Comparison of ENCODE assay signal across 16 mouse cellular contexts in genomic region chr11:27672436-27672835, GRCm38 (mm10).
"Had no signal": no experiment of that assay in that cellular context is flagged by ENCODE, and none has a peak within 500 bp of the region (broad histone marks: within the 10 kb centered on the region; RNA-seq: fewer than 3 reads in every experiment).

No protein-coding gene starts in this region.

- H3K36me3 ChIP-seq: neural tube, embryonic 13.5 days; neural tube, embryonic 15.5 days; stomach, embryonic 15.5 days had no signal

- H3K9ac ChIP-seq: neural tube, embryonic 13.5 days; neural tube, embryonic 15.5 days; stomach, embryonic 15.5 days had no signal

- H3K27me3 ChIP-seq: neural tube, embryonic 13.5 days; neural tube, embryonic 15.5 days; stomach, embryonic 15.5 days had no signal

- H3K4me2 ChIP-seq: neural tube, embryonic 13.5 days; neural tube, embryonic 15.5 days; stomach, embryonic 15.5 days had no signal

- H3K4me3 ChIP-seq: neural tube, embryonic 13.5 days; neural tube, embryonic 15.5 days; stomach, embryonic 15.5 days had no signal

- DNase-seq: retina, postnatal 1 day; right cerebral cortex, adult 18-20 months; right cerebral cortex, postnatal 14 days; right cerebral cortex, postnatal 25 days; right cerebral cortex, postnatal 4 days; spleen, adult 18-20 months; thymus, adult 18-20 months; thymus, adult 2 months; thymus, postnatal 14 days; thymus, postnatal 25 days; thymus, postnatal 36 days; thymus, postnatal 4 days had no signal

- H3K9me3 ChIP-seq: neural tube, embryonic 13.5 days; neural tube, embryonic 15.5 days; stomach, embryonic 15.5 days had no signal

- H3K4me1 ChIP-seq: neural tube, embryonic 13.5 days; neural tube, embryonic 15.5 days; stomach, embryonic 15.5 days had no signal

- H3K27ac ChIP-seq: neural tube, embryonic 13.5 days; neural tube, embryonic 15.5 days; stomach, embryonic 15.5 days; stomach, postnatal 0 days had no signal
